Mouse (Mus musculus): ENCODE measurements around the gene Gm15085. TPM values are rescaled to one million over a fixed set of nuclear protein-coding genes. Genes with fewer than 3 reads are reported as not detected.
"Not testable (repeated sequence)": the region's sequence is repeated elsewhere in the genome, so short reads cannot be mapped to it uniquely, and the experiment has no call there.

Gene Gm15085
- not detected in 2 replicates for polyA plus RNA-seq (2012; rRNA removed)

GRCm38 (mm10) chrX:149447317-149447716 is at the start of gene Gm15085:
TSS of gene Gm15085 (plus strand) at chrX:149447617.
- H3K4me1 ChIP-seq (ENCODE audit: control insufficient read depth, insufficient read depth, low read length); H3K27ac ChIP-seq (ENCODE audit: insufficient read depth, low read length); H3K4me3 ChIP-seq (ENCODE audit: insufficient read depth, low read length): not testable (repeated sequence)

Other genes starting within 250 kb of the Gm15085 start
- not detected in 2 replicates for gene Gm15093, start 175.2 kb upstream of the Gm15085 start, polyA plus RNA-seq (2012; rRNA removed)
- gene Gm10439, start 147.0 kb downstream of the Gm15085 start, polyA plus RNA-seq (2012; rRNA removed) = not detected in 2 replicates

Data from cortical plate, adult 2 months (tissue).